Mouse (Mus musculus): ENCODE measurements around the gene Slc35c2. TPM values are rescaled to one million over a fixed set of nuclear protein-coding genes. Genes with fewer than 3 reads are reported as not detected.

Gene Slc35c2
- polyA plus RNA-seq, 1 experiment: 24.6 TPM

DNA sequence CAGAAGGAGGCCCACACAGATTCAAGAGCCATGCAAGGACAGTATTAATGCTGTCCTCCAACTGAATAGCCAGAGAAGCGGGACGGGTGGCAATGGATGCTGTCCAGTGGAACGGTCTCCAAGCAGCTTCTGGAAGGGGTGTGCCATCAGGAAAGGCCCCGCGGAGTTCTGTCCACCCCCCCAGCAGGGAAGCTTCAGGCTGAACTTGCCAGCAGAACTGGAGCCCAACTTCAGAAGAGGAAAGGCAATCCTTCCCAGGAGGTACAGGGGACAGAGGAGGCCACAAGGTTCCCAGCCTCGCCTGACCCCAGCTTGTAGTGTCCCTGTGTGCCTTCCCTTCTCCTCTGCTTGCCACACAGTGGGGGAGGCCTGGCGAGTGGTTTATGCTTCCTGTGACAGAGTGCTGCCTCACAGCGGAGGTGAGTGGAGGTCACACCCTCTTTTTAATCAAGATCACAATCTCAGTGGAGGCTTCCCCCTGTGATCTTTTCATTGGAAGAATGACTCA, 33.8 kb upstream of the Slc35c2 start:
- Histone ChIP-seq H3K9me3 (replicated peaks; ENCODE audit: control insufficient read depth, insufficient read depth, low read length, poor library complexity, severe bottlenecking) (no peaks in the 10 kb centered on the region), H3K4me1 (ENCODE audit: control insufficient read depth, insufficient read depth, low read length) (peaks cover 7% of the 10 kb centered on the region), H3K9ac (ENCODE audit: low read depth, poor library complexity, severe bottlenecking) (no peak overlapping the region), H3K27me3 (ENCODE audit: control insufficient read depth, insufficient read depth, low read length, poor library complexity, severe bottlenecking) (no peaks in the 10 kb centered on the region), H3K36me3 (ENCODE audit: control insufficient read depth, insufficient read depth, low read length, poor library complexity, severe bottlenecking) (no peaks in the 10 kb centered on the region), H3K4me3 (ENCODE audit: low read depth, low read length) (no peak overlapping the region), H3K27ac (ENCODE audit: insufficient read depth, low read length) (no peak overlapping the region)
- no peak for TF ChIP-seq CTCF (IDR thresholded peaks at IDR 0.05; ENCODE audit: low read depth, low read length)
- TF ChIP-seq POLR2A (IDR thresholded peaks at IDR 0.05; ENCODE audit: insufficient read depth, low read length): no peak
- no peak for TF ChIP-seq EP300 (IDR thresholded peaks at IDR 0.05; ENCODE audit: insufficient read depth, low read depth, low read length)

DNA sequence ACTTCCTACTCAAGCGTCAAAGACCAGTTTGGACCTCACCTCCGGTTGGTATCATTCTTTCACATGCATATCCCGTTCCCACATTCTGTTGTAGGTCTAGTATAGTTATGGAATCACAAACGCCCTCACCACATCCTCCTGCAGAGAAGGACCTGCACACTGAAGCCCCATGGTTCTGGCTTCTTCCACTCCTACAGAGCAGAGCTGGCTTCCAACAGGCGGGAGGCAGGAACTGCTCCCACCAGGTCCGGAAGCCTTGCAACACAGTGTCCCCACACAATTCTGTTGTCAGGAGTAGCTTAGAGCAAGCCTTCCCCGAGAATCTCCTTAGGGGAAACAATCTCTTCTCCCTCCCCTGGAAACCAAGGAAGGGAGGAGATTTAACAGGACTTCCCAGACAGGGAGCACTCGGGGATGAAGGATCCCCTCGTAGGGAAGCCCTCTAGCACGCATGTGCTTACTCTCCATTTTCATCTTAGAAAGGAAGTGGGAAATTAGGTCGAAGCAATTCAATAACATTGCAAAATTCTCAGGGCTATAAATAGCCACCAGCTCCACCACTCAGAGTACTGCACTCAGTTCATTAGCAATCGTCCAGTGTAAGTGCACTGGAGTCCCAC, 33.0 kb upstream of the Slc35c2 start:
- Histone ChIP-seq H3K4me1 (ENCODE audit: control insufficient read depth, insufficient read depth, low read length) (peaks cover 7% of the 10 kb centered on the region), H3K27ac (ENCODE audit: insufficient read depth, low read length) (no peak overlapping the region)

GRCm38 (mm10) chr2:165319503-165319902, 31.8 kb upstream of the Slc35c2 start:
- H3K9ac ChIP-seq (ENCODE audit: low read depth, poor library complexity, severe bottlenecking): no peak overlapping the region
- H3K4me1 ChIP-seq (ENCODE audit: control insufficient read depth, insufficient read depth, low read length): peaks cover 7% of the 10 kb centered on the region
- H3K27me3 ChIP-seq (ENCODE audit: control insufficient read depth, insufficient read depth, low read length, poor library complexity, severe bottlenecking): no peaks in the 10 kb centered on the region

More for the DNA sequence above, 33.0 kb upstream of the Slc35c2 start:
- H3K9me3 ChIP-seq (replicated peaks; ENCODE audit: control insufficient read depth, insufficient read depth, low read length, poor library complexity, severe bottlenecking): no peaks in the 10 kb centered on the region
- H3K4me3 ChIP-seq (ENCODE audit: low read depth, low read length): no peak overlapping the region
- no peaks in the 10 kb centered on the region for H3K27me3 ChIP-seq (ENCODE audit: control insufficient read depth, insufficient read depth, low read length, poor library complexity, severe bottlenecking)
- TF ChIP-seq CTCF (IDR thresholded peaks at IDR 0.05; ENCODE audit: low read depth, low read length) (no peak), POLR2A (IDR thresholded peaks at IDR 0.05; ENCODE audit: insufficient read depth, low read length) (no peak), EP300 (IDR thresholded peaks at IDR 0.05; ENCODE audit: insufficient read depth, low read depth, low read length) (no peak)
- H3K36me3 ChIP-seq (ENCODE audit: control insufficient read depth, insufficient read depth, low read length, poor library complexity, severe bottlenecking): no peaks in the 10 kb centered on the region
- no peak overlapping the region for H3K9ac ChIP-seq (ENCODE audit: low read depth, poor library complexity, severe bottlenecking)

DNA sequence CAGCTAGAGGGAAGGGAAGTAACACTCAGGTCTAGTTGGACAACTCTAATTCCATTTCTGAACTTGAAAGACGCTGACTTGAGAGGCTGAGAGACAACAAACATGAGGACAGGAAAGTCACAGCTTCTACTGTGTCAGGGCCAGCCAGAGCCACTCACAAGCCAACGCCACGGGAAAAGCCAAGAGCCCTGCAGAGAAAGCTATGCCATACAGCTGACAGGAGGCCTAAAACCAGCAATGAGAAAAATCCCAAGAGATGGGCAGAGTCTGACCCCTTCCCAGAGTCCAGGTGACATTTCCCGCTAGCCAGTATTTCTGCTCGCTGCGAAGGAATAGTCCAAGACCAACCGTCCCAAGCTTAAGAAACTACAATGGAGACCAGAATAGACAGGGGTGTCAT, 31.3 kb upstream of the Slc35c2 start:
- Histone ChIP-seq H3K9ac (ENCODE audit: low read depth, poor library complexity, severe bottlenecking) (no peak overlapping the region), H3K27ac (ENCODE audit: insufficient read depth, low read length) (no peak overlapping the region), H3K36me3 (ENCODE audit: control insufficient read depth, insufficient read depth, low read length, poor library complexity, severe bottlenecking) (peaks cover 3% of the 10 kb centered on the region; the same call in 1 of the 2 replicates), H3K4me1 (ENCODE audit: control insufficient read depth, insufficient read depth, low read length) (peaks cover 4% of the 10 kb centered on the region), H3K27me3 (ENCODE audit: control insufficient read depth, insufficient read depth, low read length, poor library complexity, severe bottlenecking) (no peaks in the 10 kb centered on the region), H3K9me3 (replicated peaks; ENCODE audit: control insufficient read depth, insufficient read depth, low read length, poor library complexity, severe bottlenecking) (no peaks in the 10 kb centered on the region), H3K4me3 (ENCODE audit: low read depth, low read length) (no peak overlapping the region)
- no peak for TF ChIP-seq CTCF (IDR thresholded peaks at IDR 0.05; ENCODE audit: low read depth, low read length)
- no peak for TF ChIP-seq EP300 (IDR thresholded peaks at IDR 0.05; ENCODE audit: insufficient read depth, low read depth, low read length)
- TF ChIP-seq POLR2A (IDR thresholded peaks at IDR 0.05; ENCODE audit: insufficient read depth, low read length): no peak

More at GRCm38 (mm10) chr2:165319503-165319902, 31.8 kb upstream of the Slc35c2 start:
- TF ChIP-seq EP300 (IDR thresholded peaks at IDR 0.05; ENCODE audit: insufficient read depth, low read depth, low read length): no peak
- no peak for TF ChIP-seq POLR2A (IDR thresholded peaks at IDR 0.05; ENCODE audit: insufficient read depth, low read length)
- no peak for TF ChIP-seq CTCF (IDR thresholded peaks at IDR 0.05; ENCODE audit: low read depth, low read length)
- no peak overlapping the region for H3K27ac ChIP-seq (ENCODE audit: insufficient read depth, low read length)
- H3K9me3 ChIP-seq (replicated peaks; ENCODE audit: control insufficient read depth, insufficient read depth, low read length, poor library complexity, severe bottlenecking): no peaks in the 10 kb centered on the region
- no peak overlapping the region for H3K4me3 ChIP-seq (ENCODE audit: low read depth, low read length)
- H3K36me3 ChIP-seq (ENCODE audit: control insufficient read depth, insufficient read depth, low read length, poor library complexity, severe bottlenecking): peaks cover 3% of the 10 kb centered on the region; the same call in 1 of the 2 replicates

GRCm38 (mm10) chr2:165317621-165318263, 30.1 kb upstream of the Slc35c2 start:
- Histone ChIP-seq H3K27me3 (ENCODE audit: control insufficient read depth, insufficient read depth, low read length, poor library complexity, severe bottlenecking) (no peaks in the 10 kb centered on the region), H3K4me3 (ENCODE audit: low read depth, low read length) (no peak overlapping the region), H3K36me3 (ENCODE audit: control insufficient read depth, insufficient read depth, low read length, poor library complexity, severe bottlenecking) (peaks cover 3% of the 10 kb centered on the region; the same call in 1 of the 2 replicates), H3K9me3 (replicated peaks; ENCODE audit: control insufficient read depth, insufficient read depth, low read length, poor library complexity, severe bottlenecking) (no peaks in the 10 kb centered on the region), H3K9ac (ENCODE audit: low read depth, poor library complexity, severe bottlenecking) (no peak overlapping the region), H3K4me1 (ENCODE audit: control insufficient read depth, insufficient read depth, low read length) (peaks cover 2% of the 10 kb centered on the region), H3K27ac (ENCODE audit: insufficient read depth, low read length) (no peak overlapping the region)
- TF ChIP-seq EP300 (IDR thresholded peaks at IDR 0.05; ENCODE audit: insufficient read depth, low read depth, low read length): no peak
- TF ChIP-seq CTCF (IDR thresholded peaks at IDR 0.05; ENCODE audit: low read depth, low read length): no peak
- no peak for TF ChIP-seq POLR2A (IDR thresholded peaks at IDR 0.05; ENCODE audit: insufficient read depth, low read length)
